Mouse (Mus musculus): ENCODE measurements around the gene 1700001J03Rik. TPM values are rescaled to one million over a fixed set of nuclear protein-coding genes. Genes with fewer than 3 reads are reported as not detected.

1700001J03Rik gene
- total and polyA plus RNA-seq, 2 experiments from 2014 or later: not detected

DNA sequence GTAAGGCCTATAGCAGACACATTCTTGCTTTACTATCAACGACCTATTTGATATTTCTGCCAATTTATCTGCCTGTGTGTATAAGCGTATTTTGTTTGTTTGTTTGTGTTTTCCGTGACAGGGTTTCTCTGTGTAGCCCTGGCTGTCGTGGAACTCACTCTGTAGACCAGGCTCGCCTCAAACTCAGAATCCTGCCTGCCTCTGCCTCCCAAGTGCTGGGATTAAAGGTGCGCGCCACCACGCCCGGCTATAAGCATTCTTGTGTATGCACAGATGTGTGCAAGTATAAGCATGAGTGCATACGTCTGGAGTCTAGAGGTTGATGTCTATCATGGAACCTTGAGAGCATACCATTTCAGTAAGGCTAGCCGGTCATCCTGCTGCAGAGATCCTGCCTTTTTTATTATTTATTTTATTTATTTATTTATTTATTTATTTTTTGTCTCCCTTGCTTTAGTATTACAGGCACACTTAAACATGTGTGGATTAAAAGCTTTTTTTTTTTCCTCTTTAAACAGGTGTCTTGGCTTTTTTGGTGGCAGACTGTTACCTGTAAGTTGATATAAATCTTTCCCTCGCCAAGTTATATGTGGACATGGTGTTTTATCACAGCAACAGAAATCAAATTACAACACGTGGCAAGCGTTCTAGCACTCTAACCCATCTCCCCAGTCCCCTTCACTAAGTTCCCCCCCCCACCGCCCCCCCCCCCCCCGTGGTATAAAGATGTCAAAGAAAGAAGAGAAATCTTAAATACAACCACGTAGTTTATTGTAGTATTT is 45.0 kb upstream of the 1700001J03Rik start:
- H3K9me3 ChIP-seq (ENCODE audit: low read length): no peaks in the 10 kb centered on the region
- TF ChIP-seq CTCF (IDR thresholded peaks at IDR 0.05; ENCODE audit: low read depth): no peak
- DNase-seq: no peak
- WGBS: 59% methylated on average over 17 of the region's 17 CpGs
- no peak overlapping the region for H3K27ac ChIP-seq (ENCODE audit: low read depth, low read length)
- H3K36me3 ChIP-seq (ENCODE audit: insufficient read depth): no peaks in the 10 kb centered on the region
- peak overlapping the region; percentile 78 for H3K4me3 ChIP-seq (ENCODE audit: low read depth, low read length)
- ATAC-seq: no peak
- 0 out of 2 replicates have a peak, but pooled peaks cover 5% of the 10 kb centered on the region for H3K4me1 ChIP-seq (ENCODE audit: insufficient read depth)
- H3K4me2 ChIP-seq (ENCODE audit: low read depth): peak overlapping the region; percentile 73
- H3K9ac ChIP-seq: peak overlapping the region; percentile 79
- H3K27me3 ChIP-seq (ENCODE audit: insufficient read depth, low read length): no peaks in the 10 kb centered on the region

- Histone ChIP-seq H3K36me3 (ENCODE audit: insufficient read depth) (no peaks in the 10 kb centered on the region), H3K27ac (ENCODE audit: low read depth, low read length) (no peak overlapping the region), H3K4me3 (ENCODE audit: low read depth, low read length) (no peak overlapping the region), H3K4me2 (ENCODE audit: low read depth) (no peak overlapping the region), H3K9me3 (ENCODE audit: low read length) (no peaks in the 10 kb centered on the region), H3K9ac (no peak overlapping the region), H3K27me3 (ENCODE audit: insufficient read depth, low read length) (no peaks in the 10 kb centered on the region), H3K4me1 (ENCODE audit: insufficient read depth) (no peaks in the 10 kb centered on the region)
- ATAC-seq: no peak
- TF ChIP-seq CTCF (IDR thresholded peaks at IDR 0.05; ENCODE audit: low read depth): no peak
- DNase-seq: no peak
- 88% methylated on average over 8 of the region's 8 CpGs for WGBS
Observed at GRCm38 (mm10) chr5:146227496-146227895, 42.4 kb upstream of the 1700001J03Rik start.

GRCm38 (mm10) chr5:146223786-146224185 is 38.7 kb upstream of the 1700001J03Rik start:
- Histone ChIP-seq H3K4me2 (ENCODE audit: low read depth) (no peak overlapping the region), H3K9me3 (ENCODE audit: low read length) (no peaks in the 10 kb centered on the region), H3K27ac (ENCODE audit: low read depth, low read length) (no peak overlapping the region), H3K27me3 (ENCODE audit: insufficient read depth, low read length) (no peaks in the 10 kb centered on the region), H3K4me3 (ENCODE audit: low read depth, low read length) (no peak overlapping the region), H3K9ac (no peak overlapping the region), H3K36me3 (ENCODE audit: insufficient read depth) (peaks cover 2% of the 10 kb centered on the region; the same call in 1 of the 2 replicates), H3K4me1 (ENCODE audit: insufficient read depth) (0 out of 2 replicates have a peak, but pooled peaks cover 9% of the 10 kb centered on the region)
- ATAC-seq (no peak), DNase-seq (no peak)
- 65% methylated on average over 5 of the region's 5 CpGs for WGBS
- no peak for TF ChIP-seq CTCF (IDR thresholded peaks at IDR 0.05; ENCODE audit: low read depth)

DNA sequence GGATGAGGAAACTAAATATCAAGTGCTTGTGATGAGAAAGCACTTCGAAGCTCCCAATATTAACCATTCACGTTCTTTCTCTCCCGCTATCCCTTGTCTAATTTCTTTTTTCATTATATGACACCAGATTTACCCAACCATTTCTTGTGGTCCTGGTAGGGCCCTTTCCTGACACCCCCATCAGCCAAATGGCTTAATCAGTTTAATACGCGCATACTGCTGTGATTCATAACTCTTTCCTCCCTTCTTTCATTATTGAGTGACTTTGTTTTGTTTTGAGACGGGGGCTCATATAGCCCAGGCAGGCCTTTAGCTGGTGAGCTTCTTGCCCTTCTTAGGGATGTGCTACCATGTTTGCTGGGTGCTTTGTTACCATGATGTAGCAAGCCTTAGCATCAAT is 36.6 kb upstream of the 1700001J03Rik start:
- Histone ChIP-seq H3K4me3 (ENCODE audit: low read depth, low read length) (peak overlapping the region; percentile 87), H3K9me3 (ENCODE audit: low read length) (no peaks in the 10 kb centered on the region), H3K36me3 (ENCODE audit: insufficient read depth) (peaks cover 16% of the 10 kb centered on the region), H3K4me2 (ENCODE audit: low read depth) (peak overlapping the region; percentile 74), H3K9ac (peak overlapping the region; percentile 97), H3K4me1 (ENCODE audit: insufficient read depth) (0 out of 2 replicates have a peak, but pooled peaks cover 9% of the 10 kb centered on the region), H3K27me3 (ENCODE audit: insufficient read depth, low read length) (no peaks in the 10 kb centered on the region), H3K27ac (ENCODE audit: low read depth, low read length) (peak overlapping the region; percentile 98)
- WGBS: 32% methylated on average over 6 of the region's 6 CpGs
- ATAC-seq (no peak), DNase-seq (no peak)
- TF ChIP-seq CTCF (IDR thresholded peaks at IDR 0.05; ENCODE audit: low read depth): no peak

DNA sequence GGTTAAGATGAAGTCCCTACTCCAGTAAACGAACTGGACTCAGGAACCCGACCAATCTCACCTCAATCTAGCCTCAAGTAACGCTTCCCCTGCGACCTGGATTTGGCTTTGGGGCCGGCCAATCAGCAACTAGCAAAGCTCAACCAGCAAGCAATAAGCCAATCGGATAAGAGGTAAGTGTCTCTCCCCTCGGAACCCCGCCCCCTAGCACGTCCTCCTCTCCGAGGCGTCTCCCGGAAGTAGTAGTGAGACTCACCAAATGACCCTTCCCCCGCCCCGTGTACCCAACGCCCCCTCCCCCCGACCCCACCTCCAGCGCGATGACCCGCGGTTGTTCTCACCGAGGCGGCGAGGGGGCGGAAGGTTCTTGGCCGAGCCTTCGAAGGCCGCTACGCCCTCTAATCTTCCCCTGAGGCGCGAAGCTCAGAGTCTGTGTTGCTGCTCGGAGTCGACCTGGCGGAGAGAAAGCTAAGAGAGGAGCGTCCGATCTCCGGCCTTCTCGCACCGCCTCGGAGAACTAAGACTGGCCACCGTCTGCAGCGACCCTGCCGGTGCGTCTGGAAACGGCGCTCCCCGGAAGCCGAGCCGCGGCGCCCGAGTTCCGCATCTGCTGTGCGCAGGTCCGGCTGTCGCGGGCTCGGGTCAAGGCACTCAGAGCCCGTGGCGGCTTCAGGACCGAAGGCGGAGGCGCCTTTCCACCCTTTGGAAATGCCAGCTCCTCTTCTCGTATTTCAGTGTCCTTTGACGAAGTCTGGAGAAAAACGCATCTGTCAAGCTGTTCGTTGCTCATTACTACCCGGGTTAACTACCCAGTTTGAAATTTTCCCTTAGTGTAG is 36.0 kb upstream of the 1700001J03Rik start, which contains the start of gene Rnf6:
Gene Rnf6 (minus strand): TSS at position 677 of the 836 bp plus-strand sequence.
- Histone ChIP-seq H3K4me1 (ENCODE audit: insufficient read depth) (0 out of 2 replicates have a peak, but pooled peaks cover 9% of the 10 kb centered on the region), H3K9me3 (ENCODE audit: low read length) (no peaks in the 10 kb centered on the region), H3K27ac (ENCODE audit: low read depth, low read length) (peak within 1 kb of the TSS; percentile 98), H3K4me3 (ENCODE audit: low read depth, low read length) (peak within 1 kb of the TSS; percentile 87), H3K9ac (peak within 1 kb of the TSS; percentile 97), H3K4me2 (ENCODE audit: low read depth) (peak within 1 kb of the TSS; percentile 74), H3K27me3 (ENCODE audit: insufficient read depth, low read length) (no peaks in the 10 kb centered on the region), H3K36me3 (ENCODE audit: insufficient read depth) (peaks cover 18% of the 10 kb centered on the region)
- 3% methylated on average over 67 of the region's 67 CpGs for WGBS
- ATAC-seq (peak; percentile 100), DNase-seq (peak; percentile 94)
- peak; percentile 56 for TF ChIP-seq CTCF (IDR thresholded peaks at IDR 0.05; ENCODE audit: low read depth)

GRCm38 (mm10) chr5:146220501-146220878 is 35.4 kb upstream of the 1700001J03Rik start:
- WGBS: 4% methylated on average over 13 of the region's 13 CpGs
- H3K27me3 ChIP-seq (ENCODE audit: insufficient read depth, low read length): no peaks in the 10 kb centered on the region
- H3K4me2 ChIP-seq (ENCODE audit: low read depth): peak overlapping the region; percentile 74
- no peak for TF ChIP-seq CTCF (IDR thresholded peaks at IDR 0.05; ENCODE audit: low read depth)
- H3K4me1 ChIP-seq (ENCODE audit: insufficient read depth): 0 out of 2 replicates have a peak, but pooled peaks cover 9% of the 10 kb centered on the region
- peak overlapping the region; percentile 87 for H3K4me3 ChIP-seq (ENCODE audit: low read depth, low read length)
- H3K36me3 ChIP-seq (ENCODE audit: insufficient read depth): peaks cover 25% of the 10 kb centered on the region
- ATAC-seq: peak; percentile 21
- no peaks in the 10 kb centered on the region for H3K9me3 ChIP-seq (ENCODE audit: low read length)
- peak overlapping the region; percentile 98; the same call in 1 of the 2 replicates for H3K27ac ChIP-seq (ENCODE audit: low read depth, low read length)
- peak overlapping the region; percentile 97 for H3K9ac ChIP-seq
- no peak for DNase-seq
